Mouse (Mus musculus) MEL (cell line): ENCODE measurements around the gene Prpf8. TPM values are rescaled to one million over a fixed set of nuclear protein-coding genes. Genes with fewer than 3 reads are reported as not detected.

Experiments used
- DNase-seq: peaks from one replicate; pipeline ENCODE4 v3.0.0; 2011; ENCODE audit warnings: low read depth, low spot score
- H3K27ac ChIP-seq: 2 replicates; pipeline ENCODE4 v1.5.1; 2012; ENCODE audit warnings: low read depth, mild to moderate bottlenecking, control low read depth, low read length, moderate library complexity; ENCODE audit not compliant: control insufficient read depth
- H3K27me3 ChIP-seq, 2 experiments: fragments of 150-350 bp in 1 of 2; sonication (generic) in 1 of 2; 2 replicates each; pipeline ENCODE4 v1.6.1; 2012; ENCODE audit warnings: low read length in 2 of 2, mild to moderate bottlenecking in 2 of 2, improper control_type of control experiment in 1 of 2, moderate library complexity in 1 of 2; ENCODE audit not compliant: insufficient read depth in 2 of 2, control insufficient read depth in 1 of 2
- H3K36me3 ChIP-seq, 2 experiments: 2 replicates each; pipeline ENCODE4 v1.6.1; 2012 to 2014; ENCODE audit warnings: low read length in 2 of 2, improper control_type of control experiment in 1 of 2, inconsistent platforms in 1 of 2, mild to moderate bottlenecking in 1 of 2; ENCODE audit not compliant: insufficient read depth in 2 of 2, control insufficient read depth in 1 of 2
- H3K4me1 ChIP-seq, 2 experiments: fragments of 150-350 bp in 1 of 2; sonication (generic) in 1 of 2; 2 replicates each; pipeline ENCODE4 v1.6.1; 2012; ENCODE audit warnings: low read length in 2 of 2, improper control_type of control experiment in 1 of 2, mild to moderate bottlenecking in 1 of 2; ENCODE audit not compliant: insufficient read depth in 2 of 2, control insufficient read depth in 1 of 2
- H3K4me3 ChIP-seq, 2 experiments: fragments of 150-350 bp in 1 of 2; sonication (generic) in 1 of 2; 2 replicates each; pipeline ENCODE4 v1.5.1; 2012; ENCODE audit warnings: low read depth in 2 of 2, low read length in 2 of 2, mild to moderate bottlenecking in 2 of 2, moderate library complexity in 2 of 2, control low read depth in 1 of 2, improper control_type of control experiment in 1 of 2; ENCODE audit not compliant: control insufficient read depth in 1 of 2, insufficient read depth in 1 of 2
- H3K79me2 ChIP-seq: 2 replicates; pipeline ENCODE4 v1.6.1; 2012; ENCODE audit warnings: mild to moderate bottlenecking, low read length, moderate library complexity; ENCODE audit not compliant: control insufficient read depth, poor library complexity, insufficient read depth
- H3K9ac ChIP-seq: 2 replicates; pipeline ENCODE4 v1.6.1; 2012; ENCODE audit warnings: low read depth, mild to moderate bottlenecking, control low read depth, low read length, moderate library complexity; ENCODE audit not compliant: control insufficient read depth, poor library complexity, severe bottlenecking
- H3K9me3 ChIP-seq: fragments of 150-350 bp; sonication (generic); replicated peaks from 2 replicates; pipeline ENCODE4 v1.6.1; 2012; ENCODE audit warnings: mild to moderate bottlenecking, low read length, improper control_type of control experiment, moderate library complexity; ENCODE audit not compliant: insufficient read depth
- BHLHE40 ChIP-seq: IDR thresholded peaks from 2 replicates; pipeline ENCODE4 v1.6.1; 2012; ENCODE audit warnings: low read depth, mild to moderate bottlenecking, inconsistent platforms, low read length, improper control_type of control experiment, borderline replicate concordance
- CHD1 ChIP-seq: IDR thresholded peaks from 2 replicates; pipeline ENCODE4 v1.6.1; 2012; ENCODE audit warnings: low read depth, mild to moderate bottlenecking, inconsistent platforms, low read length, improper control_type of control experiment
- CHD2 ChIP-seq: IDR thresholded peaks from 2 replicates; pipeline ENCODE4 v1.6.1; 2011; ENCODE audit warnings: low read length, improper control_type of control experiment
- ELF1 ChIP-seq: IDR thresholded peaks from 2 replicates; pipeline ENCODE4 v1.6.1; 2014; ENCODE audit warnings: low read depth, mild to moderate bottlenecking, inconsistent platforms, low read length, improper control_type of control experiment, moderate library complexity
- EP300 ChIP-seq, 2 experiments: IDR thresholded peaks; 2 replicates each; pipeline ENCODE4 v1.6.1; 2011; ENCODE audit warnings: improper control_type of control experiment in 2 of 2, low read length in 2 of 2, low read depth in 1 of 2, mild to moderate bottlenecking in 1 of 2
- GATA1 ChIP-seq: IDR thresholded peaks from 2 replicates; pipeline ENCODE4 v1.6.1; 2011; ENCODE audit warnings: low read depth, low read length, improper control_type of control experiment
- JUND ChIP-seq: IDR thresholded peaks from 2 replicates; pipeline ENCODE4 v1.6.1; 2011; ENCODE audit warnings: low read depth, mild to moderate bottlenecking, improper control_type of control experiment, low read length
- KAT2A ChIP-seq: conservative IDR thresholded peaks from 2 replicates; pipeline ENCODE4 v1.6.1; 2012; ENCODE audit warnings: low read depth, low read length, improper control_type of control experiment, inconsistent platforms
- MAX ChIP-seq: IDR thresholded peaks from 2 replicates; pipeline ENCODE4 v1.6.1; 2011; ENCODE audit warnings: low read length, improper control_type of control experiment
- MAZ ChIP-seq: IDR thresholded peaks from 2 replicates; pipeline ENCODE4 v1.6.1; 2012; ENCODE audit warnings: low read depth, mild to moderate bottlenecking, inconsistent platforms, low read length, improper control_type of control experiment
- MEF2A ChIP-seq: IDR thresholded peaks from 2 replicates; pipeline ENCODE4 v1.6.1; 2014; ENCODE audit warnings: low read depth, mild to moderate bottlenecking, inconsistent platforms, low read length, improper control_type of control experiment; ENCODE audit not compliant: poor library complexity, insufficient replicate concordance, severe bottlenecking; ENCODE audit errors: extremely low read depth
- NRF1 ChIP-seq: IDR thresholded peaks from 2 replicates; pipeline ENCODE4 v1.6.1; 2014; ENCODE audit warnings: low read depth, mild to moderate bottlenecking, inconsistent platforms, low read length, improper control_type of control experiment, moderate library complexity; ENCODE audit not compliant: poor library complexity, insufficient read depth, severe bottlenecking
- RAD21 ChIP-seq: IDR thresholded peaks from 2 replicates; pipeline ENCODE4 v1.6.1; 2011; ENCODE audit warnings: mild to moderate bottlenecking, low read depth, low read length, improper control_type of control experiment
- SMC3 ChIP-seq: IDR thresholded peaks from 2 replicates; pipeline ENCODE4 v1.6.1; 2011; ENCODE audit warnings: low read depth, low read length, improper control_type of control experiment
- TAL1 ChIP-seq: IDR thresholded peaks from 2 replicates; pipeline ENCODE4 v1.6.1; 2012; ENCODE audit warnings: mild to moderate bottlenecking, inconsistent platforms, low read length, moderate library complexity, mixed read lengths
- TBP ChIP-seq: IDR thresholded peaks from 2 replicates; pipeline ENCODE4 v1.8.0; 2011; ENCODE audit warnings: low read depth, low read length, improper control_type of control experiment
- TCF12 ChIP-seq: IDR thresholded peaks from 2 replicates; pipeline ENCODE4 v1.6.1; 2014; ENCODE audit warnings: low read depth, mild to moderate bottlenecking, inconsistent platforms, low read length, improper control_type of control experiment, moderate library complexity
- UBTF ChIP-seq: IDR thresholded peaks from 2 replicates; pipeline ENCODE4 v1.6.1; 2012; ENCODE audit warnings: low read depth, mild to moderate bottlenecking, inconsistent platforms, low read length, improper control_type of control experiment, moderate library complexity, borderline replicate concordance; ENCODE audit not compliant: insufficient read depth
- ZC3H11A ChIP-seq: IDR thresholded peaks from 2 replicates; pipeline ENCODE4 v1.6.1; 2012; ENCODE audit warnings: low read depth, mild to moderate bottlenecking, inconsistent platforms, low read length, improper control_type of control experiment
- ZKSCAN1 ChIP-seq: IDR thresholded peaks from 2 replicates; pipeline ENCODE4 v1.6.1; 2012; ENCODE audit warnings: low read depth, mild to moderate bottlenecking, inconsistent platforms, low read length, improper control_type of control experiment, moderate library complexity
- ZMIZ1 ChIP-seq: IDR thresholded peaks from 2 replicates; pipeline ENCODE4 v1.6.1; 2012; ENCODE audit warnings: low read depth, mild to moderate bottlenecking, inconsistent platforms, low read length, improper control_type of control experiment, moderate library complexity
- polyA plus RNA-seq, 2 experiments: library from polyadenylated mRNA; stranded (reverse) in 1 of 2; unstranded in 1 of 2; fragments of >175 nt in 1 of 2; fragments of >200 nt in 1 of 2; gene quantifications; 2 replicates each; pipeline versions ENCODE4 v1.2.1 to v1.2.4; 2012; ENCODE audit warnings: low replicate concordance in 2 of 2, low read depth in 1 of 2; ENCODE audit not compliant: insufficient read length in 2 of 2, insufficient read depth in 1 of 2, missing spikeins in 1 of 2
- total RNA-seq: library from RNA; depleted of rRNA; stranded (reverse); fragments of 300-350 nt; gene quantifications from 2 replicates; pipeline ENCODE4 v1.2.3, GENCODE M21; 2012

Gene Prpf8
- total and polyA plus RNA-seq, 3 experiments, result 214 to 644 (median 276) TPM

DNA sequence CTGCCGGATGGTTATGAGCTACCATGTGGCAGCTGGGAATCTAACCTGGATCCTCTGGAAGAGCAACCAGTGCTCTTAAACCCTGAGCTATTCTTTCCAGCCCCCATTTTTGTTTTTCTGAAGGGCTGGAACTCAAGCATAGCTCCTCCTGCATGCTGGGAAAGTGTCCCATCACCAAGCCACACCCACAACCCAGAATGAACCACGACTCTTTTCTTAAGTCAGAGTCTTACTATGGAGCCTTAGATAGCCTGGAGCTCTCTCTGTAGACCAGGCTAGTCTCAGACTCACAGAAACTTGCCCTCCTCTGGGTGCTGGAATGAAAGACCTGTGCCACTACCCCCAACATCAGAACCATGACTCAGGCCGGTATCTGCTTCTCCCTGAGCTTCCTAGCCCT, 38.0 kb upstream of the Prpf8 start:
- Histone ChIP-seq H3K27me3 (no peaks in the 10 kb centered on the region), H3K36me3 (peaks cover 0 to 13% of the 10 kb centered on the region in 2 experiments; a peak in 2 of 4 replicates), H3K4me1 (peaks cover 7 to 25% of the 10 kb centered on the region in 2 experiments; a peak in 3 of 4 replicates), H3K9me3 (no peaks in the 10 kb centered on the region), H3K79me2 (no peaks in the 10 kb centered on the region), H3K9ac (no peak overlapping the region), H3K27ac (no peak overlapping the region), H3K4me3 (no peak overlapping the region)
- TF ChIP-seq MAZ (no peak), RAD21 (no peak), CHD1 (no peak), UBTF (no peak), BHLHE40 (no peak), KAT2A (no peak), MAX (no peak), SMC3 (no peak), CHD2 (no peak), MEF2A (no peak), JUND (no peak), ELF1 (no peak), ZKSCAN1 (no peak), TAL1 (no peak), ZC3H11A (no peak), NRF1 (no peak), ZMIZ1 (no peak), TCF12 (no peak), EP300 (IDR thresholded peaks at IDR 0.05; ENCODE audit: low read depth in 1 of 2, low read length in 2 of 2) (no peak)
- DNase-seq, result peak; percentile 39

DNA sequence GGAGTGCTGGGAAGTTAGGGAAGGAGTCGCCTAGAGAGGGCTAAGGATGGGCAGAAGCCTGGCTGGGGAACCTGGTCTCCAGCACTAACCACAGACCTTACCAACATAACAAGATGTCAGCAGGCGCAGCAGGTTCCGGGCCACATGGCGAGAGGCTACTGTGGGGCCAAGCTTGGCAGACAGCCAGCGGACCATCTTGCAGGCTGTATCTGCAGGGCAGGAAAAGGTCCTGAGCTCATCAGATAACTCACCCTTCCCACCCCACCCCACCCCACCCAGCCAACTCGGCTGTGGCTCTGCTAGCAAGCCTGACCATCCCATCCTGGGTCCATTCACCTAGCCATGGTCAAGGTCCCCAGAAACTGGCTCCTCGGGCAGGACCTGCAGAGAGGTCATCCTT, 36.9 kb upstream of the Prpf8 start:
- Histone ChIP-seq H3K4me3 (no peak overlapping the region), H3K36me3 (peaks cover 0 to 13% of the 10 kb centered on the region in 2 experiments; a peak in 2 of 4 replicates), H3K9me3 (no peaks in the 10 kb centered on the region), H3K9ac (no peak overlapping the region; the same call in 1 of the 2 replicates), H3K27ac (peak overlapping the region; percentile 37; the same call in 1 of the 2 replicates), H3K4me1 (peaks cover 7 to 32% of the 10 kb centered on the region in 2 experiments; a peak in 3 of 4 replicates), H3K79me2 (no peaks in the 10 kb centered on the region), H3K27me3 (no peaks in the 10 kb centered on the region)
- DNase-seq, result peak; percentile 56
- TF ChIP-seq GATA1 (peak; percentile 36; the same call in 1 of the 2 replicates), EP300 (IDR thresholded peaks at IDR 0.05; ENCODE audit: low read depth in 1 of 2, low read length in 2 of 2) (0 out of 4 replicates have a peak, but pooled peaks of 1 of the 2 experiments have one; percentile 31), MEF2A (no peak), TAL1 (peak; percentile 51), TBP (no peak)
